Comparison of ENCODE assay signal across 8 mouse cellular contexts in the genomic region with DNA sequence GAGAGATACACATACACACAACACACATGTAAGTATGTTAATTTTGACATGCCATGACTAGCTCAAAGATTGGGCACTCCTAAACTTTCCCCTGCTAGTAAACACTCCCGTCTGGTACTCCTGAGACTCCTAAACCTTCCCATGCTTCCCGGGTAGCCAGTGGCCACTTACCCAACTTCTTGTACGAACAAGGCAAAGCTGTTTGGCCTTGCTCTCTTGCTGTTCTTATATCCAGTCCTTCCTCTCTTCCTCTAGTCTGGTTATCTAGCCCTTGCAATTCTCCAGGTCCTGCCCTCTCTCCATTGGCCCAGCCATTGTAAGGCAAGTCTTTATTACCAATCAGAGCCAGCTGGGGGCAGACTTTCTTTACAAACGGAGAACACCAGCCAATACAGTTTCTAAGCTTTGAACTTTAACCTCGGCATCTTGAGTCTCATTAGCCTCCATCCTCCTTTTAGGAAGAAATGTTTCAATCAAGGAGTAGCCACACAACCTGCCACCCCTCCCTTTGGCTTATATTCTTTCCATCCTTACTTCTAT. TPM values are rescaled to one million over a fixed set of nuclear protein-coding genes. Genes with fewer than 3 reads are reported as not detected.
DNase-seq lines count a peak whose midpoint lies in the region; ATAC-seq and TF ChIP-seq lines count a peak whose summit lies in the region.

A gene (minus strand): TSS at position 335 of the 540 bp plus-strand sequence.

- TF ChIP-seq EP300 in liver, embryonic 14.5 days (IDR thresholded peaks at IDR 0.05; ENCODE audit: low read depth), result no peak

- DNase-seq in urinary bladder, postnatal 14 days (ENCODE audit: low spot score), result peak; percentile 12
- DNase-seq in urinary bladder, postnatal 10 days (ENCODE audit: low spot score), result no peak
- DNase-seq in embryonic facial prominence, embryonic 11.5 days (ENCODE audit: low spot score), result peak; percentile 43
- DNase-seq in liver, embryonic 14.5 days (ENCODE audit: low read depth in 3 of 3, low spot score in 3 of 3), result peak; percentile 46 to 52 (median 51)
- DNase-seq in neural tube, embryonic 11.5 days (ENCODE audit: low spot score), result peak; percentile 32
- peak; percentile 43 to 53 for DNase-seq in thymus, postnatal 36 days

- WGBS in embryonic facial prominence, embryonic 11.5 days, result 45% methylated on average over 5 of the region's 5 CpGs
- whole genome bisulfite sequencing in heart, embryonic 13.5 days, result 51% methylated on average over 5 of the region's 5 CpGs
- WGBS in kidney, embryonic 16.5 days, result 63% methylated on average over 5 of the region's 5 CpGs
- WGBS in liver, embryonic 14.5 days (ENCODE audit: insufficient replicate concordance), result 20% methylated on average over 5 of the region's 5 CpGs
- 56% methylated on average over 5 of the region's 5 CpGs for WGBS in neural tube, embryonic 11.5 days

- no peak within 1 kb of the TSS for H3K9ac ChIP-seq in embryonic facial prominence, embryonic 11.5 days (replicated peaks; ENCODE audit: low read length)
- H3K9ac ChIP-seq in heart, embryonic 13.5 days, result no peak within 1 kb of the TSS
- H3K9ac ChIP-seq in kidney, embryonic 16.5 days (replicated peaks; ENCODE audit: low read length), result no peak within 1 kb of the TSS
- no peak within 1 kb of the TSS for H3K9ac ChIP-seq in liver, embryonic 14.5 days (replicated peaks)
- no peak within 1 kb of the TSS for H3K9ac ChIP-seq in neural tube, embryonic 11.5 days (ENCODE audit: low read length)

- H3K4me2 ChIP-seq in embryonic facial prominence, embryonic 11.5 days (ENCODE audit: low read depth, low read length), result no peak within 1 kb of the TSS
- no peak within 1 kb of the TSS for H3K4me2 ChIP-seq in heart, embryonic 13.5 days
- H3K4me2 ChIP-seq in kidney, embryonic 16.5 days (replicated peaks; ENCODE audit: low read depth, low read length), result no peak within 1 kb of the TSS
- no peak within 1 kb of the TSS for H3K4me2 ChIP-seq in liver, embryonic 14.5 days (ENCODE audit: low read depth)
- no peak within 1 kb of the TSS for H3K4me2 ChIP-seq in neural tube, embryonic 11.5 days (ENCODE audit: low read depth)

- H3K4me1 ChIP-seq in embryonic facial prominence, embryonic 11.5 days (ENCODE audit: control insufficient read depth, insufficient read depth, low read length), result no peaks in the 10 kb centered on the region
- peaks cover 21% of the 10 kb centered on the region for H3K4me1 ChIP-seq in heart, embryonic 13.5 days
- H3K4me1 ChIP-seq in kidney, embryonic 16.5 days (ENCODE audit: insufficient read depth, low read length), result peaks cover 16% of the 10 kb centered on the region
- H3K4me1 ChIP-seq in liver, embryonic 14.5 days (replicated peaks; ENCODE audit: control insufficient read depth in 2 of 2, insufficient read depth in 2 of 2, low read length in 1 of 2), result peaks cover 7 to 13% of the 10 kb centered on the region in 2 experiments
- H3K4me1 ChIP-seq in neural tube, embryonic 11.5 days (ENCODE audit: control insufficient read depth, insufficient read depth, low read length), result no peaks in the 10 kb centered on the region

- no peak within 1 kb of the TSS for H3K4me3 ChIP-seq in embryonic facial prominence, embryonic 11.5 days (ENCODE audit: low read depth, low read length)
- H3K4me3 ChIP-seq in heart, embryonic 13.5 days, result no peak within 1 kb of the TSS
- H3K4me3 ChIP-seq in kidney, embryonic 16.5 days (ENCODE audit: low read length), result no peak within 1 kb of the TSS
- no peak within 1 kb of the TSS for H3K4me3 ChIP-seq in liver, embryonic 14.5 days (ENCODE audit: insufficient read depth in 1 of 2, low read depth in 2 of 2, low read length in 2 of 2)
- H3K4me3 ChIP-seq in neural tube, embryonic 11.5 days (ENCODE audit: low read depth, low read length), result no peak within 1 kb of the TSS

- ATAC-seq in embryonic facial prominence, embryonic 11.5 days (replicated peaks; ENCODE audit: insufficient number of reproducible peaks, low FRiP score, low TSS enrichment, low read depth), result no peak
- no peak for ATAC-seq in heart, embryonic 13.5 days (ENCODE audit: extremely low read depth, insufficient number of reproducible peaks, low FRiP score, low TSS enrichment)
- no peak for ATAC-seq in kidney, embryonic 16.5 days (ENCODE audit: low FRiP score, low TSS enrichment)
- ATAC-seq in liver, embryonic 14.5 days (ENCODE audit: insufficient read depth), result no peak
- ATAC-seq in neural tube, embryonic 11.5 days (ENCODE audit: insufficient read depth, low FRiP score, low TSS enrichment), result no peak

- H3K27ac ChIP-seq in embryonic facial prominence, embryonic 11.5 days (replicated peaks; ENCODE audit: low read depth, low read length), result no peak within 1 kb of the TSS
- H3K27ac ChIP-seq in heart, embryonic 13.5 days (replicated peaks), result no peak within 1 kb of the TSS
- no peak within 1 kb of the TSS for H3K27ac ChIP-seq in kidney, embryonic 16.5 days (ENCODE audit: low read length)
- no peak within 1 kb of the TSS for H3K27ac ChIP-seq in liver, embryonic 14.5 days
- no peak within 1 kb of the TSS for H3K27ac ChIP-seq in neural tube, embryonic 11.5 days (ENCODE audit: low read depth, low read length)

- H3K36me3 ChIP-seq in embryonic facial prominence, embryonic 11.5 days (replicated peaks; ENCODE audit: control insufficient read depth, insufficient read depth, low read depth, low read length), result no peaks in the 10 kb centered on the region
- H3K36me3 ChIP-seq in heart, embryonic 13.5 days, result no peaks in the 10 kb centered on the region
- no peaks in the 10 kb centered on the region for H3K36me3 ChIP-seq in kidney, embryonic 16.5 days (ENCODE audit: insufficient read depth, low read length)
- H3K36me3 ChIP-seq in liver, embryonic 14.5 days (replicated peaks; ENCODE audit: control insufficient read depth, insufficient read depth, low read depth), result no peaks in the 10 kb centered on the region
- H3K36me3 ChIP-seq in neural tube, embryonic 11.5 days (ENCODE audit: control insufficient read depth, insufficient read depth, low read length), result no peaks in the 10 kb centered on the region

- H3K9me3 ChIP-seq in embryonic facial prominence, embryonic 11.5 days (replicated peaks; ENCODE audit: control insufficient read depth, low read length), result no peaks in the 10 kb centered on the region
- H3K9me3 ChIP-seq in heart, embryonic 13.5 days, result no peaks in the 10 kb centered on the region
- no peaks in the 10 kb centered on the region for H3K9me3 ChIP-seq in kidney, embryonic 16.5 days (ENCODE audit: low read length)
- no peaks in the 10 kb centered on the region for H3K9me3 ChIP-seq in liver, embryonic 14.5 days (ENCODE audit: control insufficient read depth, low read length)
- no peaks in the 10 kb centered on the region for H3K9me3 ChIP-seq in neural tube, embryonic 11.5 days (ENCODE audit: control insufficient read depth, low read length)

- H3K27me3 ChIP-seq in embryonic facial prominence, embryonic 11.5 days (ENCODE audit: control insufficient read depth, insufficient read depth, low read length), result no peaks in the 10 kb centered on the region
- no peaks in the 10 kb centered on the region for H3K27me3 ChIP-seq in heart, embryonic 13.5 days (replicated peaks)
- no peaks in the 10 kb centered on the region for H3K27me3 ChIP-seq in kidney, embryonic 16.5 days (ENCODE audit: insufficient read depth, low read length)
- H3K27me3 ChIP-seq in liver, embryonic 14.5 days (ENCODE audit: control insufficient read depth, insufficient read depth, low read length), result no peaks in the 10 kb centered on the region
- no peaks in the 10 kb centered on the region for H3K27me3 ChIP-seq in neural tube, embryonic 11.5 days (ENCODE audit: control insufficient read depth, insufficient read depth, low read length)

- TF ChIP-seq CTCF in liver, embryonic 14.5 days (IDR thresholded peaks at IDR 0.05; ENCODE audit: low read depth), result peak; percentile 41

RNA-seq across cellular contexts. Expression of the gene that starts here (rescaled TPM):
- polyA plus RNA-seq in embryonic facial prominence, embryonic 11.5 days (2014; fragmentation: Nextera tagmentation; extraction: Ambion mirVana), result 44.6 and 46.1 TPM in 2 replicates
- polyA plus RNA-seq in heart, embryonic 13.5 days (2015; fragmentation: Nextera tagmentation; extraction: Ambion mirVana), result 21.4 and 26.2 TPM in 2 replicates
- polyA plus RNA-seq in kidney, embryonic 16.5 days (2015; fragmentation: Nextera tagmentation; extraction: Ambion mirVana), result 30.4 and 33.1 TPM in 2 replicates
- 2.2 and 3.8 TPM in 2 replicates for polyA plus RNA-seq in liver, embryonic 14.5 days (2012; rRNA removed)
- polyA plus RNA-seq in liver, embryonic 14.5 days (2014; fragmentation: Nextera tagmentation; extraction: Ambion mirVana), result 12.8 and 15.1 TPM in 2 replicates
- 46.3 and 49.1 TPM in 2 replicates for polyA plus RNA-seq in neural tube, embryonic 11.5 days (2014; fragmentation: Nextera tagmentation; extraction: Ambion mirVana)
